Mouse (Mus musculus) cerebellum, postnatal 4 days (tissue): ENCODE results near the gene Zkscan2.

Experiments used
- DNase-seq, 2 experiments: peaks; one replicate each; pipeline ENCODE4 v3.0.0; 2022; ENCODE audit warnings: low spot score in 2 of 2, mixed read lengths in 1 of 2

Zkscan2 gene

DNA sequence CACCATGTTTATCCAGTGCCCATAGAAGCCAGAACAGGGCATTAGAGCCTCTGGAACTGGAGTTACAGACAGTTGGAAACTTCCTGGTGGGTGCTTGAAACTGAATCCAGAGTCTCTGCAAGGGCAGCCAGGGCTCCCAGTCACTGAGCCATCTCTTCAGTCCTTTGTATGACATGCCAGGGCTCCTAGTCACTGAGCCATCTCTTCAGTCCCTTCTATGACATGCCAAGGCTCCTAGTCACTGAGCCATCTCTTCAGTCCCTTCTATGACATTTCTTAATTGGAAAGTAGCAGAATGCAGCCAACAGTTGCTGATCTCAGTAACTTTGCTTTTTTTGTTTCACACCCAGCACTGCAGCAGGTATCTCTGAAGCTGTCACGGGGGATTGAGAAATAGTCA is 58.2 kb downstream of the Zkscan2 start:
- no peak for DNase-seq

GRCm38 (mm10) chr7:123431206-123431605 is 69.0 kb downstream of the Zkscan2 start:
- DNase-seq, result no peak

DNA sequence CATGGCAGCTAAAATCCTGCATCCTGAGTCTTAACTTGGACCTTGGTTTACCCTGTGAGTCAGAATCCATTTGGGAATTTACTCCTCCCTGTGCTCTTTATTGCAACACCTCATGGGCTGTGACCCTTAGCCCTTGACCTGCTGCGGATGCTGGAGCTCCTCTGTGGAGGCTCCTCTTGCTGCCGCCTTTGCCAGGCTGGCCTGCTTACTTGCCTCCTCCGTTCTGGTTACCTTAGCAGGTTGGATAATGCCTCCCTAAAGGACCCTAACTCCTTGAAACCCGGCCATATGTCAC is 69.9 kb downstream of the Zkscan2 start:
- DNase-seq, result no peak

GRCm38 (mm10) chr7:123429624-123430410 is 70.4 kb downstream of the Zkscan2 start:
- DNase-seq, result no peak
